Mouse (Mus musculus) heart, postnatal 0 days (tissue): ENCODE measurements around the gene Pou5f1. TPM values are rescaled to one million over a fixed set of nuclear protein-coding genes. Genes with fewer than 3 reads are reported as not detected.

ENCODE experiments used
- ATAC-seq: fragments of 200-750 bp; cut with Nextera tagmentation; 2 replicates; pipeline ENCODE4 v1.8.0; 2017; ENCODE audit warnings: low read depth, moderate number of reproducible peaks, moderate library complexity; ENCODE audit not compliant: insufficient read depth
- DNase-seq: peaks from one replicate; pipeline ENCODE4 v3.0.0-alpha.2; 2016; ENCODE audit warnings: low spot score
- H3K27ac ChIP-seq: fragments of 300-500 bp; sonication (generic); 2 replicates; pipeline ENCODE4 v1.5.1; 2014; ENCODE audit warnings: low read depth, mild to moderate bottlenecking
- H3K27me3 ChIP-seq: fragments of 300-500 bp; sonication (generic); 2 replicates; pipeline ENCODE4 v1.6.1; 2014; ENCODE audit warnings: low read length, mixed read lengths; ENCODE audit not compliant: control insufficient read depth, insufficient read depth
- H3K36me3 ChIP-seq: fragments of 300-500 bp; sonication (generic); replicated peaks from 2 replicates; pipeline ENCODE4 v1.6.1; 2014; ENCODE audit warnings: low read length, mixed read lengths; ENCODE audit not compliant: control insufficient read depth, insufficient read depth
- H3K4me1 ChIP-seq: fragments of 300-500 bp; sonication (generic); 2 replicates; pipeline ENCODE4 v1.6.1; 2014; ENCODE audit warnings: antibody characterized with exemption; ENCODE audit not compliant: control insufficient read depth, insufficient read depth
- H3K4me2 ChIP-seq: fragments of 300-500 bp; sonication (generic); 2 replicates; pipeline ENCODE4 v1.6.1; 2014; ENCODE audit warnings: low read depth, mild to moderate bottlenecking, low read length, moderate library complexity
- H3K4me3 ChIP-seq: fragments of 300-500 bp; sonication (generic); 2 replicates; pipeline ENCODE4 v1.5.1; 2014; ENCODE audit warnings: low read depth, low read length
- H3K9ac ChIP-seq: fragments of 300-500 bp; sonication (generic); replicated peaks from 2 replicates; pipeline ENCODE4 v1.6.1; 2014; ENCODE audit warnings: low read depth, low read length, mixed read lengths
- H3K9me3 ChIP-seq: fragments of 300-500 bp; sonication (generic); replicated peaks from 2 replicates; pipeline ENCODE4 v1.6.1; 2016; ENCODE audit warnings: low read length; ENCODE audit not compliant: control insufficient read depth
- CTCF ChIP-seq: IDR thresholded peaks from 2 replicates; pipeline ENCODE4 v1.5.1; 2016; ENCODE audit warnings: antibody characterized with exemption, control low read depth, low read depth
- EP300 ChIP-seq: IDR thresholded peaks from 2 replicates; pipeline ENCODE4 v1.6.1; 2016; ENCODE audit warnings: antibody characterized with exemption, low read depth
- WGBS: fragments of 180-500 bp; shearing (Covaris S2); extraction: QIAGEN DNeasy Blood & Tissue Kit; methylation state at CpG from one replicate; pipeline ENCODE4 v1.1.7; 2014; 5-methylcytosine and 5-hydroxymethylcytosine counted together
- polyA plus RNA-seq: library from polyadenylated mRNA; unstranded; fragments of >200 nt; fragmentation: Nextera tagmentation; extraction: Ambion mirVana; gene quantifications from 2 replicates; pipeline ENCODE4 v1.2.1, GENCODE M21; 2015
- total RNA-seq: library from RNA; depleted of rRNA; stranded (reverse); fragments of >200 nt; gene quantifications from 2 replicates; pipeline ENCODE4 v1.2.3, GENCODE M21; 2014; ENCODE audit warnings: low replicate concordance

Pou5f1 gene
- total and polyA plus RNA-seq, 2 experiments from 2014 or later = not detected

- ATAC-seq = no peak
- 72% methylated on average over 5 of the region's 5 CpGs for WGBS
- H3K27ac ChIP-seq = no peak overlapping the region
Measured at GRCm38 (mm10) chr17:35490320-35490719, 15.5 kb upstream of the Pou5f1 start.

DNA sequence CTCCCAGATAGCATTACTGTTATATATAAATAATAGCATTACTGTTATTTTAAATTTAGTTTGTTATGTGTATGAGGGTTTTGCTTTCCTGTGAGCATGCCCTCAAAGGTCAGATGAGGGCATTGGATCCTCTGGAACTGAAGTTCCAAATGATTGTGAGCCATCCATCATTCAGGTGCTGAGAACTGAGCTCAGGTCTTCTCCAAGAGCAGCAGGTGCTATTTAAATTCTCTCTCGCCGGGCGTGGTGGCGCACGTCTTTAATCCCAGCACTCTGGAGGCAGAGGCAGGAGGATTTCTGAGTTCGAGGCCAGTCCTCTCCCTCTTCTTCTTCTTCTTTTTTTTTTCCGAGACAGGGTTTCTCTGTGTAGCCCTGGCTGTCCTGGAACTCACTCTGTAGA, 8.7 kb upstream of the Pou5f1 start:
- H3K27ac ChIP-seq = no peak overlapping the region
- ATAC-seq = no peak
- no peak overlapping the region for H3K4me2 ChIP-seq
- no peak overlapping the region for H3K9ac ChIP-seq
- no peaks in the 10 kb centered on the region for H3K27me3 ChIP-seq
- no peak for TF ChIP-seq CTCF
- TF ChIP-seq EP300 = no peak
- DNase-seq = no peak
- H3K4me3 ChIP-seq = no peak overlapping the region
- H3K36me3 ChIP-seq = no peaks in the 10 kb centered on the region
- no peaks in the 10 kb centered on the region for H3K4me1 ChIP-seq
- H3K9me3 ChIP-seq = no peaks in the 10 kb centered on the region
- 94% methylated on average over 7 of the region's 7 CpGs for WGBS

More at GRCm38 (mm10) chr17:35490320-35490719, 15.5 kb upstream of the Pou5f1 start:
- Histone ChIP-seq H3K4me1 (no peaks in the 10 kb centered on the region), H3K4me2 (no peak overlapping the region), H3K36me3 (no peaks in the 10 kb centered on the region), H3K9me3 (no peaks in the 10 kb centered on the region), H3K4me3 (no peak overlapping the region), H3K9ac (no peak overlapping the region), H3K27me3 (no peaks in the 10 kb centered on the region)
- DNase-seq = no peak
- TF ChIP-seq CTCF (no peak), EP300 (no peak)

DNA sequence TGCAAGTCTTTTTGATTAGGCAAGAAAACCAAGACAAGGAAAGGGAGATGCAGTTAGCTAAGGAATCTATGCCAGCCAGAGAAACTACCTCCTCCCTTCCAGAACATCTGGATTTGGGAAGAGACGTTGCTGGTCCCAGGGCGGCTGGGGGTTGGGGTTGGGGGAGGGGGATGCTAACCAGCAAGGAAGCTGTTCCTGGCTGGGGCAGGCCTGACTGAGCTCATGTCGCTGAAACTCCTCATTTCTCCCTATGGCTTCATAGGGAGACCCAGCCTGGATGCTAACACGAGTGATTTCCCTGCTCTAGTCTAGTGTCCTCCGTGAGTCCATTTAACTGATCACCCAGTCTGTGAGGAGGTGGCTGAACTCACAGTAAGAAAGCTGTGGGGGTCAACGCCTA, 3.6 kb upstream of the Pou5f1 start:
- Histone ChIP-seq H3K36me3 (no peaks in the 10 kb centered on the region), H3K27ac (no peak overlapping the region), H3K4me3 (no peak overlapping the region), H3K4me2 (no peak overlapping the region), H3K27me3 (peaks cover 35% of the 10 kb centered on the region), H3K4me1 (no peaks in the 10 kb centered on the region), H3K9ac (no peak overlapping the region), H3K9me3 (no peaks in the 10 kb centered on the region)
- 34% methylated on average over 6 of the region's 6 CpGs for WGBS
- TF ChIP-seq EP300 (no peak), CTCF (no peak)
- no peak for ATAC-seq
- DNase-seq = no peak

- peaks cover 40% of the 10 kb centered on the region for H3K27me3 ChIP-seq
- H3K4me1 ChIP-seq = no peaks in the 10 kb centered on the region
- no peak overlapping the region for H3K4me2 ChIP-seq
- DNase-seq (no peak), ATAC-seq (no peak)
- no peak overlapping the region for H3K4me3 ChIP-seq
- no peak overlapping the region for H3K9ac ChIP-seq
- 53% methylated on average over 5 of the region's 5 CpGs for WGBS
- H3K27ac ChIP-seq = no peak overlapping the region
- TF ChIP-seq CTCF = no peak
- no peak for TF ChIP-seq EP300
- H3K9me3 ChIP-seq = no peaks in the 10 kb centered on the region
- no peaks in the 10 kb centered on the region for H3K36me3 ChIP-seq
Measured at GRCm38 (mm10) chr17:35502762-35503161, 3.1 kb upstream of the Pou5f1 start.

DNA sequence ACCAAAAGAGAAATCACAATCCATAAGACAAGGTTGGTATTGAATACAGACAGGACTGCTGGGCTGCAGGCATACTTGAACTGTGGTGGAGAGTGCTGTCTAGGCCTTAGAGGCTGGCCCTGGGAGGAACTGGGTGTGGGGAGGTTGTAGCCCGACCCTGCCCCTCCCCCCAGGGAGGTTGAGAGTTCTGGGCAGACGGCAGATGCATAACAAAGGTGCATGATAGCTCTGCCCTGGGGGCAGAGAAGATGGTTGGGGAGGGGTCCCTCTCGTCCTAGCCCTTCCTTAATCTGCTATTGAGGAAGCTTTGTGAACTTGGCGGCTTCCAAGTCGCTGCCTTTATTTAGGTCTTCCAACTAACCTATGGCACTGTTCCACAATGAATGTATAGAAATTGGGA, 2.0 kb upstream of the Pou5f1 start:
- no peak overlapping the region for H3K27ac ChIP-seq
- no peak overlapping the region for H3K4me2 ChIP-seq
- H3K9me3 ChIP-seq = no peaks in the 10 kb centered on the region
- TF ChIP-seq CTCF (no peak), EP300 (no peak)
- no peak for DNase-seq
- H3K4me3 ChIP-seq = no peak overlapping the region
- no peaks in the 10 kb centered on the region for H3K4me1 ChIP-seq
- H3K27me3 ChIP-seq = peaks cover 46% of the 10 kb centered on the region
- no peak overlapping the region for H3K9ac ChIP-seq
- ATAC-seq = no peak
- WGBS = 22% methylated on average over 5 of the region's 5 CpGs
- H3K36me3 ChIP-seq = no peaks in the 10 kb centered on the region
